Mouse (Mus musculus) heart, embryonic 14.5 days (tissue): ENCODE data around the gene Mdh1b. TPM values are rescaled to one million over a fixed set of nuclear protein-coding genes. Genes with fewer than 3 reads are reported as not detected.

Experiments
- ATAC-seq: fragments of 200-750 bp; cut with Nextera tagmentation; 2 replicates; pipeline ENCODE4 v1.8.0; 2017; ENCODE audit warnings: low read depth, moderate TSS enrichment; ENCODE audit not compliant: insufficient number of reproducible peaks, insufficient read depth, low FRiP score
- H3K27ac ChIP-seq, 2 experiments: fragments of 200-500 bp in 1 of 2; fragments of 300-500 bp in 1 of 2; sonication (generic) in 1 of 2; replicated peaks in 1 of 2; 2 replicates each; pipeline ENCODE4 v1.5.1; 2012 to 2014; ENCODE audit warnings: low read depth in 2 of 2, low read length in 2 of 2, control low read depth in 1 of 2, mild to moderate bottlenecking in 1 of 2, mixed read lengths in 1 of 2; ENCODE audit not compliant: control insufficient read depth in 1 of 2, insufficient read depth in 1 of 2
- H3K27me3 ChIP-seq: fragments of 300-500 bp; sonication (generic); 2 replicates; pipeline ENCODE4 v1.6.1; 2014; ENCODE audit warnings: mild to moderate bottlenecking, low read length, control low read depth; ENCODE audit not compliant: control insufficient read depth, insufficient read depth
- H3K36me3 ChIP-seq: fragments of 300-500 bp; sonication (generic); 2 replicates; pipeline ENCODE4 v1.6.1; 2014; ENCODE audit warnings: mild to moderate bottlenecking, control low read depth, low read length, mixed read lengths; ENCODE audit not compliant: control insufficient read depth, insufficient read depth
- H3K4me1 ChIP-seq, 2 experiments: fragments of 200-500 bp in 1 of 2; fragments of 300-500 bp in 1 of 2; sonication (generic) in 1 of 2; 2 replicates each; pipeline ENCODE4 v1.6.1; 2012 to 2014; ENCODE audit warnings: low read length in 2 of 2, control low read depth in 1 of 2, mixed read lengths in 1 of 2; ENCODE audit not compliant: control insufficient read depth in 2 of 2, insufficient read depth in 2 of 2
- H3K4me2 ChIP-seq: fragments of 300-500 bp; sonication (generic); 2 replicates; pipeline ENCODE4 v1.6.1; 2014; ENCODE audit warnings: mild to moderate bottlenecking, low read length
- H3K4me3 ChIP-seq, 2 experiments: fragments of 200-500 bp in 1 of 2; fragments of 300-500 bp in 1 of 2; sonication (generic) in 1 of 2; 2 replicates each; pipeline ENCODE4 v1.5.1; 2012 to 2014; ENCODE audit warnings: low read length in 2 of 2, mild to moderate bottlenecking in 2 of 2, control low read depth in 1 of 2, low read depth in 1 of 2, moderate library complexity in 1 of 2; ENCODE audit not compliant: control insufficient read depth in 1 of 2, insufficient read depth in 1 of 2
- H3K9ac ChIP-seq: fragments of 300-500 bp; sonication (generic); 2 replicates; pipeline ENCODE4 v1.6.1; 2014; ENCODE audit warnings: mild to moderate bottlenecking, low read length
- H3K9me3 ChIP-seq: fragments of 300-500 bp; sonication (generic); 2 replicates; pipeline ENCODE4 v1.6.1; 2016; ENCODE audit warnings: low read length, control low read depth; ENCODE audit not compliant: control insufficient read depth
- WGBS: fragments of 180-500 bp; shearing (Covaris S2); extraction: QIAGEN DNeasy Blood & Tissue Kit; methylation state at CpG from one replicate; pipeline ENCODE4 v1.1.7; 2014; 5-methylcytosine and 5-hydroxymethylcytosine counted together
- polyA plus RNA-seq: library from polyadenylated mRNA; unstranded; fragments of >200 nt; fragmentation: Nextera tagmentation; extraction: Ambion mirVana; gene quantifications from 2 replicates; pipeline ENCODE4 v1.2.1, GENCODE M21; 2014

Gene Mdh1b
- polyA plus RNA-seq, 1 experiment from 2014 or later: not detected

GRCm38 (mm10) chr1:63659591-63659990, 70.5 kb downstream of the Mdh1b start:
- H3K4me1 ChIP-seq: no peaks in the 10 kb centered on the region
- no peak overlapping the region for H3K27ac ChIP-seq
- WGBS: 4% methylated on average over 7 of the region's 7 CpGs

GRCm38 (mm10) chr1:63658016-63658415, 72.1 kb downstream of the Mdh1b start:
- Histone ChIP-seq H3K36me3 (no peaks in the 10 kb centered on the region), H3K4me3 (no peak overlapping the region), H3K4me2 (no peak overlapping the region), H3K9ac (no peak overlapping the region), H3K27ac (no peak overlapping the region), H3K27me3 (0 out of 2 replicates have a peak, but pooled peaks cover 2% of the 10 kb centered on the region), H3K4me1 (no peaks in the 10 kb centered on the region), H3K9me3 (no peaks in the 10 kb centered on the region)
- no peak for ATAC-seq
- WGBS: 14% methylated on average over 6 of the region's 6 CpGs

More at GRCm38 (mm10) chr1:63659591-63659990, 70.5 kb downstream of the Mdh1b start:
- Histone ChIP-seq H3K4me3 (no peak overlapping the region), H3K36me3 (no peaks in the 10 kb centered on the region), H3K9ac (no peak overlapping the region), H3K27me3 (0 out of 2 replicates have a peak, but pooled peaks cover 2% of the 10 kb centered on the region), H3K4me2 (no peak overlapping the region), H3K9me3 (no peaks in the 10 kb centered on the region)
- no peak for ATAC-seq

Other genes with a start within 250 kb of the Mdh1b start
- gene Gm39653, start 114.3 kb downstream of the Mdh1b start, polyA plus RNA-seq: not detected in 2 replicates
- not detected in 2 replicates for gene Dytn, start 43.4 kb downstream of the Mdh1b start, polyA plus RNA-seq
- 56.0 and 63.9 TPM in 2 replicates for gene Fastkd2, start 296 bp upstream of the Mdh1b start, polyA plus RNA-seq
- gene 4933402D24Rik, start 38.9 kb upstream of the Mdh1b start, polyA plus RNA-seq: 0.15 TPM in 1 of 2 replicates, not detected in the other